Mouse (Mus musculus): ENCODE results near the gene Adck2. TPM values are rescaled to one million over a fixed set of nuclear protein-coding genes. Genes with fewer than 3 reads are reported as not detected.

Gene Adck2
- polyA plus RNA-seq, 1 experiment from 2014 or later: 28.4 TPM

DNA sequence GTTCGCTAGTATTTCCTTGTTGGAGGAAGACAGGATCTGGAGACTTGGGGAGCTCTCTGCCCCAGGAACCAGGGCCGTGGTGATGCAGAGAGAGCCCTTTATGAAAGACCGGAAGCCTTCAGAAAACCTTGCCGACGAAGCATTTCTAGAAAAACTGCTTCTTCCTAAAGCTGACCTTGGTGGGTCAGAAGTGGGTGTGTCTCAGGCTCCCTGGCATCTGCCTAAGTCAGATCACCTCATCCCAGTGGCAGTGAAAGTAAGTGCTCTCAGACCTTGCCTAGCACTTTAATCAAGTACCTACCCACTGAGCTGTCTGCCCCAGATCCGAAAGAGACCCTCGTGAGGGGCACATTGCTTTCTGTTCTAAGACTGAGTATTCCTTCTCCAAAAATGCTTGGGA, 1.3 kb downstream of the Adck2 start:
- no peak for ATAC-seq (ENCODE audit: low FRiP score)
- no peak for DNase-seq (ENCODE audit: low spot score, missing footprints)
- Histone ChIP-seq H3K27ac (ENCODE audit: low read depth, low read length) (no peak overlapping the region), H3K36me3 (ENCODE audit: control insufficient read depth, insufficient read depth, low read length) (no peaks in the 10 kb centered on the region), H3K4me3 (ENCODE audit: low read depth, low read length) (peak overlapping the region; percentile 75), H3K4me2 (peak overlapping the region; percentile 67), H3K9ac (ENCODE audit: low read length) (peak overlapping the region; percentile 77), H3K9me3 (ENCODE audit: control insufficient read depth, low read length) (no peaks in the 10 kb centered on the region), H3K27me3 (ENCODE audit: control insufficient read depth, insufficient read depth, low read length) (no peaks in the 10 kb centered on the region), H3K4me1 (ENCODE audit: control insufficient read depth, insufficient read depth, low read length) (peaks cover 12% of the 10 kb centered on the region)
- WGBS: 74% methylated on average over 7 of the region's 7 CpGs

- Histone ChIP-seq H3K4me2 (no peak overlapping the region), H3K4me3 (ENCODE audit: low read depth, low read length) (no peak overlapping the region), H3K27me3 (ENCODE audit: control insufficient read depth, insufficient read depth, low read length) (no peaks in the 10 kb centered on the region), H3K9me3 (ENCODE audit: control insufficient read depth, low read length) (no peaks in the 10 kb centered on the region), H3K4me1 (ENCODE audit: control insufficient read depth, insufficient read depth, low read length) (peaks cover 5% of the 10 kb centered on the region), H3K27ac (ENCODE audit: low read depth, low read length) (no peak overlapping the region), H3K9ac (ENCODE audit: low read length) (no peak overlapping the region), H3K36me3 (ENCODE audit: control insufficient read depth, insufficient read depth, low read length) (no peaks in the 10 kb centered on the region)
- DNase-seq (ENCODE audit: low spot score, missing footprints) (no peak), ATAC-seq (ENCODE audit: low FRiP score) (no peak)
- 85% methylated on average over 7 of the region's 7 CpGs for WGBS
These were observed 5.9 kb downstream of the Adck2 start for GRCm38 (mm10) chr6:39579552-39579951.

DNA sequence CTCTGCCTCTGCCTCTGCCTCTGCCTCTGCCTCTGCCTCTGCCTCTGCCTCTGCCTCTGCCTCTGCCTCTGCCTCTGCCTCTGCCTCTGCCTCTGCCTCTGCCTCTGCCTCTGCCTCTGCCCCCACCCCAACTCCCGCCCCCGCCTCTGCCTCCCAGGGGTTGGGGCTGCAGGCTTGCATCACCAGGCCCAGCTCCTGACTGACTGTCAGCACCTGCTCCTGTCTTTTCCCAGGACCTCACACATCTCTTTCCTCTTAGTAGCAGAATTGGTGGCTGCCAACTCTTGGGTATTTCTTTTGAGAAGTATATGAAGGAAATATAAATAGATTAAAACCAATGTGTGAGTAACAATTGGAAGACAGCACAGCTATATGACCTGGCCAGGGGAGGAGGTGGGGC, 6.9 kb downstream of the Adck2 start:
- Histone ChIP-seq H3K27ac (ENCODE audit: low read depth, low read length) (no peak overlapping the region), H3K36me3 (ENCODE audit: control insufficient read depth, insufficient read depth, low read length) (no peaks in the 10 kb centered on the region), H3K9ac (ENCODE audit: low read length) (no peak overlapping the region), H3K4me1 (ENCODE audit: control insufficient read depth, insufficient read depth, low read length) (no peaks in the 10 kb centered on the region), H3K4me3 (ENCODE audit: low read depth, low read length) (no peak overlapping the region), H3K4me2 (no peak overlapping the region), H3K9me3 (ENCODE audit: control insufficient read depth, low read length) (no peaks in the 10 kb centered on the region), H3K27me3 (ENCODE audit: control insufficient read depth, insufficient read depth, low read length) (no peaks in the 10 kb centered on the region)
- WGBS: 83% methylated on average over 2 of the region's 2 CpGs
- DNase-seq (ENCODE audit: low spot score, missing footprints): no peak
- ATAC-seq (ENCODE audit: low FRiP score): no peak

DNA sequence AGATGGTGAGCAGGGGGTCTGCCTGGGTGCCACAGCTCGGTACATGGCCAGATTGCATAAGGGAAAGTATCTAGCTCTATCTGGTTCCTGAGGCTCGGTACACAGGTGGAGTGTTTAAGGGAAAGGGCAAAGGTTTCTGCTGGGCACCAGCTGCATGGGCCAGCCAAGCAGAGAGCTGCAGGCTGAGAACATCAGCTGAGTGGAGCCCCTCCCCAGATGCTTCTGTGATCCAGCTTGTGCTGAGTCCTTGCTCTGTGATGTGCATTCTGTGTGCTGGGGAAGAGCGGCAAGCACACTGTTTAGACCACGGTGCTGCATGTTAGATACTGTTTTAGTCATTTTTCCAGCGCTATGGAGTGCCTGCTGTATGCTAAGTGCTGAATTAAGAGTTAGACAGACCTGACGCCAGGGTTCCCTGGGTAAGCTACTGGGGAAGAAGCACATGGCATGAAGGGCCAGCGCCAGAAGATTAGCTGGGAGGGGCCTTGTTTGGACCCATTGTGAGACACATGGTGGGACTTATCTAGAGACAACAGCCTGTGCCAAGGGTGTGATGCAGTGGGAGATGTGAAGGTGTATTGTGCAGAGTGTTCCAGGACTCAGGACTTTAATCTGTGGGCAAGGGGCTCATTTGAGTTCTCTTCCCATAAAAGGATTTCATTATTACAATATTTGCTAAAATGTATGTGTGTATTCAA, 7.6 kb downstream of the Adck2 start:
- DNase-seq (ENCODE audit: low spot score, missing footprints): no peak
- Histone ChIP-seq H3K9ac (ENCODE audit: low read length) (no peak overlapping the region), H3K4me2 (no peak overlapping the region), H3K27ac (ENCODE audit: low read depth, low read length) (no peak overlapping the region), H3K4me1 (ENCODE audit: control insufficient read depth, insufficient read depth, low read length) (no peaks in the 10 kb centered on the region), H3K9me3 (ENCODE audit: control insufficient read depth, low read length) (no peaks in the 10 kb centered on the region), H3K4me3 (ENCODE audit: low read depth, low read length) (no peak overlapping the region), H3K36me3 (ENCODE audit: control insufficient read depth, insufficient read depth, low read length) (no peaks in the 10 kb centered on the region), H3K27me3 (ENCODE audit: control insufficient read depth, insufficient read depth, low read length) (no peaks in the 10 kb centered on the region)
- 77% methylated on average over 7 of the region's 7 CpGs for WGBS
- ATAC-seq (ENCODE audit: low FRiP score): no peak

- no peak within 1 kb of the TSS for H3K9ac ChIP-seq (ENCODE audit: low read length)
- WGBS: 93% methylated on average over 6 of the region's 6 CpGs
- no peak within 1 kb of the TSS for H3K4me2 ChIP-seq
- no peaks in the 10 kb centered on the region for H3K9me3 ChIP-seq (ENCODE audit: control insufficient read depth, low read length)
- ATAC-seq (ENCODE audit: low FRiP score) (no peak), DNase-seq (ENCODE audit: low spot score, missing footprints) (no peak)
- H3K27ac ChIP-seq (ENCODE audit: low read depth, low read length): no peak within 1 kb of the TSS
- no peaks in the 10 kb centered on the region; the same call in 1 of the 2 replicates for H3K36me3 ChIP-seq (ENCODE audit: control insufficient read depth, insufficient read depth, low read length)
- no peak within 1 kb of the TSS for H3K4me3 ChIP-seq (ENCODE audit: low read depth, low read length)
- no peaks in the 10 kb centered on the region for H3K27me3 ChIP-seq (ENCODE audit: control insufficient read depth, insufficient read depth, low read length)
- H3K4me1 ChIP-seq (ENCODE audit: control insufficient read depth, insufficient read depth, low read length): no peaks in the 10 kb centered on the region
These were observed 11.8 kb downstream of the Adck2 start, which contains the start of gene Gm42420 for GRCm38 (mm10) chr6:39585517-39585916. Gm42420 (plus strand) TSS chr6:39585753.

- Histone ChIP-seq H3K4me3 (ENCODE audit: low read depth, low read length) (no peak overlapping the region), H3K36me3 (ENCODE audit: control insufficient read depth, insufficient read depth, low read length) (no peaks in the 10 kb centered on the region; the same call in 1 of the 2 replicates), H3K27me3 (ENCODE audit: control insufficient read depth, insufficient read depth, low read length) (no peaks in the 10 kb centered on the region), H3K4me2 (no peak overlapping the region), H3K4me1 (ENCODE audit: control insufficient read depth, insufficient read depth, low read length) (peaks cover 8% of the 10 kb centered on the region), H3K9me3 (ENCODE audit: control insufficient read depth, low read length) (no peaks in the 10 kb centered on the region), H3K9ac (ENCODE audit: low read length) (no peak overlapping the region), H3K27ac (ENCODE audit: low read depth, low read length) (no peak overlapping the region)
- DNase-seq (ENCODE audit: low spot score, missing footprints) (peak; percentile 72), ATAC-seq (ENCODE audit: low FRiP score) (no peak)
- 92% methylated on average over 4 of the region's 4 CpGs for WGBS
These were observed 17.8 kb downstream of the Adck2 start for GRCm38 (mm10) chr6:39591481-39591880.

DNA sequence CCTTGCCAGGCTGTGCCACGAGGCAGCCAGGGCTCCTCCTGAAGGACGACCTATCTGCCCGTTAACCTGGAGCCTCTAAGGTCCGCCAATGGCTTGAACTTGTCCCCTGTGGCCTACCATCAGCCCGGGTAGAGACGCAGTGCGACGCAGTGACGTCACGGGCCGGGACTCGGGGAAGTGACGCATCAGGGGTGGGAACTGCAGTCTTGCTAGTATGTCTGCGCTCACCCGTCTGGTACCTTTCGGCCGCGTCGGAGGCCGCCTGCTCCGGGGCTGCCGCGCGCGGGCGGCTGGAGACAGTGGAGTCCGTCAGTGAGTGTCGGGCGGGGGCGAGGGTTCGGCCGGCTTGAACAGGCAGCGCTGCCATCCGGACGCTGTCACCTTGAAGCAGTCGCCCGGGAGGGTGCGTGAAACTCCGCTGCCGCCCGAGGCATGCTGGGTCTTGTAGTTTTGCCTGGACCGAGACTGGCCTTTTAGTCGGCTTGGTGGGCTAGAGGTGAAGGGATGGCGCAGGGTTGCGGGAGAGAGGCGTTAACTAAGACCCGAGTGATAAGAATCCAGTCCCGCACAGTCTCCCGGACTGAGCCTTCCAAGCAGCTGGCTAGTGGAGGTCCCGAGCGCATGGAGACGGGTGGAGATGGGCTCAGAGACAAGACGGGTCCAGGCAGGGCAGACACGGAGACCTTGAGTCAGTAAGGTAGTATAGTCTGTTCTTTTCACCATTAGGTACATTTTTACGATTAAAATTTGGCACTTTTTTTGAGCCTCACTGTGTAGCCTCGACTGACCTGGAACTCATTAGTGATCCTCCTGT, 18.9 kb downstream of the Adck2 start, which contains the start of gene Ndufb2:
TSS of gene Ndufb2 (plus strand) at position 174 of the 814 bp plus-strand sequence.
- ATAC-seq (ENCODE audit: low FRiP score) (peak; percentile 99), DNase-seq (ENCODE audit: low spot score, missing footprints) (peak; percentile 100)
- under 1% methylated on average over 56 of the region's 56 CpGs for WGBS
- Histone ChIP-seq H3K9me3 (ENCODE audit: control insufficient read depth, low read length) (no peaks in the 10 kb centered on the region), H3K9ac (ENCODE audit: low read length) (peak within 1 kb of the TSS; percentile 70), H3K4me2 (peak within 1 kb of the TSS; percentile 60), H3K4me3 (ENCODE audit: low read depth, low read length) (peak within 1 kb of the TSS; percentile 83), H3K36me3 (ENCODE audit: control insufficient read depth, insufficient read depth, low read length) (peaks cover 1% of the 10 kb centered on the region; the same call in 1 of the 2 replicates), H3K4me1 (ENCODE audit: control insufficient read depth, insufficient read depth, low read length) (peaks cover 8% of the 10 kb centered on the region), H3K27me3 (ENCODE audit: control insufficient read depth, insufficient read depth, low read length) (no peaks in the 10 kb centered on the region), H3K27ac (ENCODE audit: low read depth, low read length) (peak within 1 kb of the TSS; percentile 40; the same call in 1 of the 2 replicates)

DNA sequence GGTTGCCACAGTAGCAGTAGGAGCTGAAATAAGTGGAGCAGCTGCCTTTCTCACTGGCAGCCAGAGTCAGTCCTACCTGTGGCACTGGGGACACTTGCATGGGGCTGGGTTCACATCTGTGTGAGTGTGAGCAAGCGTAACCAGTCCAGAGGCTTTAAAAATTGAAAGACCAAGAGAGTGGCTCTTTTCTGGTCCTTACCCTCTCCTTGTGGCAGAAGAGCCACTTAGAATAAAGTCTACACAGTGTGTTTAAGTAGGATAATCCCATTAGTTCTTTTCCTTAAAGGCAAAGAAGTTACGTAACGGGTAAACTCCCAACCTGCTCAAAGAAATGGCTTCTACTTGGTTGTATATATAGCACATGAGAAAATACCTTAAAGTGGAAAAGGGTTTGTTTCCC, 27.2 kb downstream of the Adck2 start:
- Histone ChIP-seq H3K27me3 (ENCODE audit: control insufficient read depth, insufficient read depth, low read length) (no peaks in the 10 kb centered on the region), H3K4me1 (ENCODE audit: control insufficient read depth, insufficient read depth, low read length) (no peaks in the 10 kb centered on the region), H3K9me3 (ENCODE audit: control insufficient read depth, low read length) (no peaks in the 10 kb centered on the region), H3K9ac (ENCODE audit: low read length) (no peak overlapping the region), H3K4me3 (ENCODE audit: low read depth, low read length) (no peak overlapping the region), H3K36me3 (ENCODE audit: control insufficient read depth, insufficient read depth, low read length) (peaks cover 12% of the 10 kb centered on the region), H3K4me2 (no peak overlapping the region), H3K27ac (ENCODE audit: low read depth, low read length) (no peak overlapping the region)
- DNase-seq (ENCODE audit: low spot score, missing footprints) (no peak), ATAC-seq (ENCODE audit: low FRiP score) (no peak)
- 91% methylated on average over 3 of the region's 3 CpGs for WGBS

DNA sequence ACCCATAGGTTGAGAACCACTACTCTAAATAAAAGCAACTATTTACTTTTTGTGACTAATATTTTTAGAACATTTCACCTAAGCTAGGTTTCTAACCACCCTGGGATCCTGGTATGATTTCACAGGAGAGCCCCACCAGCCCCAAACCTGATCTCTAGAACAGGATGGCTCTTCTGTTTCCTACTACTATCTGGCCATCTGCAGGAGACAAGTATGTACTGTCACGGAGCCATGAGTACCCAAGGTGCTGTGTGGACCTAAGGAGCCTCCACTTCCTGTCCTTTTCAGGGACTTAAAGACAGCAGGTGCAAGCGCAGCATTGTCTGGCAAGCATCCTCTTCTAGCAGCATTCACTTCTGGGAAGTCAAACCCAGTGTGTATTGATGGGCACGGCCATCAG, 28.2 kb downstream of the Adck2 start:
- no peak overlapping the region for H3K4me3 ChIP-seq (ENCODE audit: low read depth, low read length)
- H3K4me1 ChIP-seq (ENCODE audit: control insufficient read depth, insufficient read depth, low read length): no peaks in the 10 kb centered on the region
- H3K4me2 ChIP-seq: no peak overlapping the region
- H3K27ac ChIP-seq (ENCODE audit: low read depth, low read length): no peak overlapping the region
- H3K27me3 ChIP-seq (ENCODE audit: control insufficient read depth, insufficient read depth, low read length): no peaks in the 10 kb centered on the region
- ATAC-seq (ENCODE audit: low FRiP score) (no peak), DNase-seq (ENCODE audit: low spot score, missing footprints) (no peak)
- 85% methylated on average over 3 of the region's 3 CpGs for WGBS
- H3K36me3 ChIP-seq (ENCODE audit: control insufficient read depth, insufficient read depth, low read length): peaks cover 12% of the 10 kb centered on the region
- no peaks in the 10 kb centered on the region for H3K9me3 ChIP-seq (ENCODE audit: control insufficient read depth, low read length)
- no peak overlapping the region for H3K9ac ChIP-seq (ENCODE audit: low read length)

Data from midbrain, embryonic 11.5 days (tissue).